Mouse (Mus musculus) neural tube, embryonic 12.5 days (tissue): Measurements from ENCODE around the gene Gm45808. TPM values are rescaled to one million over a fixed set of nuclear protein-coding genes. Genes with fewer than 3 reads are reported as not detected.

Experiments
- ATAC-seq: fragments of 200-750 bp; cut with Nextera tagmentation; 2 replicates; pipeline ENCODE4 v1.8.0; 2017; ENCODE audit warnings: low read depth, mild to moderate bottlenecking, moderate TSS enrichment, moderate library complexity; ENCODE audit not compliant: low FRiP score
- H3K27ac ChIP-seq: fragments of 300-500 bp; sonication (generic); 2 replicates; pipeline ENCODE4 v1.5.1; 2016
- H3K27me3 ChIP-seq: fragments of 300-500 bp; sonication (generic); replicated peaks from 2 replicates; pipeline ENCODE4 v1.6.1; 2016; ENCODE audit warnings: mild to moderate bottlenecking
- H3K36me3 ChIP-seq: fragments of 300-500 bp; sonication (generic); 2 replicates; pipeline ENCODE4 v1.6.1; 2016; ENCODE audit warnings: mild to moderate bottlenecking
- H3K4me1 ChIP-seq: fragments of 300-500 bp; sonication (generic); 2 replicates; pipeline ENCODE4 v1.6.1; 2016
- H3K4me2 ChIP-seq: fragments of 300-500 bp; sonication (generic); replicated peaks from 2 replicates; pipeline ENCODE4 v1.6.1; 2016; ENCODE audit warnings: mild to moderate bottlenecking
- H3K4me3 ChIP-seq: fragments of 300-500 bp; sonication (generic); 2 replicates; pipeline ENCODE4 v1.5.1; 2016
- H3K9ac ChIP-seq: fragments of 300-500 bp; sonication (generic); 2 replicates; pipeline ENCODE4 v1.6.1; 2016; ENCODE audit warnings: mild to moderate bottlenecking
- H3K9me3 ChIP-seq: fragments of 300-500 bp; sonication (generic); 2 replicates; pipeline ENCODE4 v1.6.1; 2016; ENCODE audit warnings: mild to moderate bottlenecking
- WGBS: fragments of 180-500 bp; shearing (Covaris S2); methylation state at CpG from one replicate; pipeline ENCODE4 v1.1.7; 2016; 5-methylcytosine and 5-hydroxymethylcytosine counted together
- microRNA-seq: library from miRNA; unstranded; fragments of <30 nt; microRNA quantifications from one replicate; pipeline ENCODE4, GENCODE M21; 2017
- polyA plus RNA-seq: library from polyadenylated mRNA; unstranded; fragments of >200 nt; fragmentation: Nextera tagmentation; extraction: Ambion mirVana; gene quantifications from 2 replicates; pipeline ENCODE4 v1.2.1, GENCODE M21; 2016

Gm45808 gene
- polyA plus RNA-seq, 1 experiment from 2014 or later = not detected

GRCm38 (mm10) chr7:45434203-45435015 lies 52.2 kb downstream of the Gm45808 start, which contains the start of gene Gys1:
Gene Gys1, plus strand, starts transcription at chr7:45434844.
- Histone ChIP-seq H3K9me3 (no peaks in the 10 kb centered on the region), H3K4me1 (peaks cover 43% of the 10 kb centered on the region), H3K27ac (peak within 1 kb of the TSS; percentile 60), H3K4me2 (peak within 1 kb of the TSS; percentile 83), H3K27me3 (no peaks in the 10 kb centered on the region), H3K9ac (peak within 1 kb of the TSS; percentile 76), H3K4me3 (peak within 1 kb of the TSS; percentile 85), H3K36me3 (peaks cover 27% of the 10 kb centered on the region)
- peak; percentile 97 for ATAC-seq
- WGBS = under 1% methylated on average over 45 of the region's 45 CpGs

GRCm38 (mm10) chr7:45433835-45434202 lies 52.8 kb downstream of the Gm45808 start:
- no peak for ATAC-seq
- Histone ChIP-seq H3K4me1 (peaks cover 43% of the 10 kb centered on the region), H3K4me2 (peak overlapping the region; percentile 83), H3K27ac (peak overlapping the region; percentile 60; the same call in 1 of the 2 replicates), H3K27me3 (no peaks in the 10 kb centered on the region), H3K36me3 (peaks cover 33% of the 10 kb centered on the region), H3K4me3 (peak overlapping the region; percentile 85), H3K9ac (peak overlapping the region; percentile 76), H3K9me3 (no peaks in the 10 kb centered on the region)
- 2% methylated on average over 7 of the region's 7 CpGs for WGBS

DNA sequence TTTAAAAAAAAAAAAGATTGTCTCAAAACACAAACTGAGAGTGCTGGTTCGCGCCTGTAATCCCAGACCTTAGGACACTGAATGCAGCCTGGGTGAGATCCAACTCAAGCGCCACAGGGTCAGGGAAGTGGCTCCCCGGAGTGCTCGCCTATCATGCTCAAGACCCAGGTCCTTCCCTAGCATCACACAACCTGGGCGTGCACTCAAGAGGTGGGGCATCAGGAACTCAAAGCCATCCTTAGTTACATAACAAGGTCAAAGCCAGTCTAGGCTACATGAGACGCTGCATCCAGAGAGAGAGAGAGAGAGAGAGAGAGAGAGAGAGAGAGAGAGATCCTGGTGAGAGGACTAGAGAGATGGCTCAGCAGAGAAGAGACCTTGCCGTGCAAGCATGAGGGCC lies 60.1 kb downstream of the Gm45808 start:
- ATAC-seq = no peak
- Histone ChIP-seq H3K27me3 (peaks cover under 1% of the 10 kb centered on the region; the same call in 1 of the 2 replicates), H3K4me2 (no peak overlapping the region), H3K4me1 (no peaks in the 10 kb centered on the region), H3K4me3 (no peak overlapping the region), H3K36me3 (peaks cover 90% of the 10 kb centered on the region), H3K9ac (no peak overlapping the region), H3K9me3 (no peaks in the 10 kb centered on the region), H3K27ac (no peak overlapping the region)
- WGBS = 94% methylated on average over 8 of the region's 8 CpGs

DNA sequence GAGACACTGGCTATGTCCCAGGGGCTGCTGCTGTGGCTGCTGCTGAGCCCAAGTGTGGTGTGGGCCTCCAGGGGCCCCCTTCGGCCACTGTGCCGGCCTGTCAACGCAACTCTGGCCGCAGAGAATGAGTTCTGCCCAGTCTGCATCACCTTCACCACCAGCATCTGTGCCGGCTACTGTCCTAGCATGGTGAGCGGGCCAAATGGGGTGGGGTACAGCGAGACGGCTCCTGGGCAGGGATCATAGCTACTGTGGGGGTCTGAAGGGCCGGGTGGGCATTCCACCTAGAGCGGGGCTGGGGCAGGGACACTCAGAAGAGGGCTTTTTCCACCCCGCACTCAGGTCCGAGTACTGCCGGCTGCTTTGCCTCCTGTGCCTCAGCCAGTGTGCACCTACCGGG lies 65.4 kb downstream of the Gm45808 start:
- Histone ChIP-seq H3K27ac (no peak overlapping the region), H3K4me3 (no peak overlapping the region), H3K9me3 (no peaks in the 10 kb centered on the region), H3K27me3 (peaks cover 52% of the 10 kb centered on the region), H3K36me3 (peaks cover 52% of the 10 kb centered on the region), H3K4me1 (no peaks in the 10 kb centered on the region), H3K4me2 (no peak overlapping the region), H3K9ac (no peak overlapping the region)
- WGBS = 89% methylated on average over 14 of the region's 14 CpGs
- ATAC-seq = no peak

GRCm38 (mm10) chr7:45420615-45420919 lies 66.0 kb downstream of the Gm45808 start, which contains the start of gene Lhb:
Gene Lhb, plus strand, starts transcription at chr7:45420820.
- Histone ChIP-seq H3K36me3 (peaks cover 50% of the 10 kb centered on the region), H3K27me3 (peaks cover 58% of the 10 kb centered on the region), H3K4me1 (0 out of 2 replicates have a peak, but pooled peaks cover under 1% of the 10 kb centered on the region), H3K27ac (no peak within 1 kb of the TSS), H3K4me3 (no peak within 1 kb of the TSS), H3K4me2 (no peak within 1 kb of the TSS), H3K9ac (no peak within 1 kb of the TSS), H3K9me3 (no peaks in the 10 kb centered on the region)
- ATAC-seq = no peak
- WGBS = 60% methylated on average over 6 of the region's 6 CpGs

GRCm38 (mm10) chr7:45419859-45420614 lies 66.6 kb downstream of the Gm45808 start:
- 11% methylated on average over 27 of the region's 27 CpGs for WGBS
- Histone ChIP-seq H3K27ac (no peak overlapping the region), H3K4me3 (no peak overlapping the region), H3K9ac (no peak overlapping the region), H3K4me2 (no peak overlapping the region), H3K27me3 (peaks cover 63% of the 10 kb centered on the region), H3K36me3 (peaks cover 47% of the 10 kb centered on the region), H3K9me3 (no peaks in the 10 kb centered on the region), H3K4me1 (0 out of 2 replicates have a peak, but pooled peaks cover 3% of the 10 kb centered on the region)
- no peak for ATAC-seq

- no peak overlapping the region for H3K4me2 ChIP-seq
- no peak overlapping the region for H3K9ac ChIP-seq
- 10% methylated on average over 13 of the region's 13 CpGs for WGBS
- peaks cover 27% of the 10 kb centered on the region for H3K36me3 ChIP-seq
- ATAC-seq = no peak
- no peak overlapping the region for H3K4me3 ChIP-seq
- peaks cover 84% of the 10 kb centered on the region for H3K27me3 ChIP-seq
- no peaks in the 10 kb centered on the region for H3K9me3 ChIP-seq
- peaks cover 15% of the 10 kb centered on the region for H3K4me1 ChIP-seq
- no peak overlapping the region for H3K27ac ChIP-seq
These were observed 68.6 kb downstream of the Gm45808 start for GRCm38 (mm10) chr7:45417962-45418492.

Small RNA genes within 50 kb of the gene (microRNA-seq; reads per million reads assigned to microRNA genes)
- not detected for gene Gm22133

Other genes with a start within 250 kb of the Gm45808 start
- 1.1 and 1.2 TPM in 2 replicates for gene Cd37, start 247.7 kb downstream of the Gm45808 start, polyA plus RNA-seq
- gene Slc6a16, start 245.7 kb downstream of the Gm45808 start, polyA plus RNA-seq = 0.20 TPM in 1 of 2 replicates, not detected in the other
- gene Slc6a21, start 209.3 kb downstream of the Gm45808 start, polyA plus RNA-seq = not detected in 2 replicates
- 9.6 and 11.0 TPM in 2 replicates for gene Trpm4, start 153.0 kb downstream of the Gm45808 start, polyA plus RNA-seq
- gene Hrc, start 151.5 kb downstream of the Gm45808 start, polyA plus RNA-seq = 0.46 and 0.77 TPM in 2 replicates
- gene Ppfia3, start 119.8 kb downstream of the Gm45808 start, polyA plus RNA-seq = 17.1 and 18.1 TPM in 2 replicates
- 3.5 TPM in 2 replicates for gene Lin7b, start 116.2 kb downstream of the Gm45808 start, polyA plus RNA-seq
- 269 and 286 TPM in 2 replicates for gene Snrnp70, start 91.1 kb downstream of the Gm45808 start, polyA plus RNA-seq
- not detected in 2 replicates for gene Kcna7, start 81.2 kb downstream of the Gm45808 start, polyA plus RNA-seq
- 0.57 and 0.65 TPM in 2 replicates for gene Ntf5, start 73.1 kb downstream of the Gm45808 start, polyA plus RNA-seq
- not detected in 2 replicates for gene Lhb, start 66.0 kb downstream of the Gm45808 start, polyA plus RNA-seq
- 31.8 and 32.7 TPM in 2 replicates for gene Gys1, start 52.0 kb downstream of the Gm45808 start, polyA plus RNA-seq
- 126 and 127 TPM in 2 replicates for gene Ruvbl2, start 48.7 kb downstream of the Gm45808 start, polyA plus RNA-seq
- 5,746 and 6,117 TPM in 2 replicates for gene Ftl1, start 26.9 kb downstream of the Gm45808 start, polyA plus RNA-seq
- gene Bax, start 19.9 kb downstream of the Gm45808 start, polyA plus RNA-seq = 262 and 276 TPM in 2 replicates
- 0.41 and 0.60 TPM in 2 replicates for gene Tulp2, start 4.9 kb downstream of the Gm45808 start, polyA plus RNA-seq
- 2.3 and 2.8 TPM in 2 replicates for gene Dhdh, start 2.0 kb upstream of the Gm45808 start, polyA plus RNA-seq
- gene Nucb1, start 23.6 kb upstream of the Gm45808 start, polyA plus RNA-seq = 118 and 119 TPM in 2 replicates
- gene Ppp1r15a, start 39.5 kb upstream of the Gm45808 start, polyA plus RNA-seq = 19.4 and 20.1 TPM in 2 replicates
- 3.2 and 3.5 TPM in 2 replicates for gene Plekha4, start 39.5 kb upstream of the Gm45808 start, polyA plus RNA-seq
- 0.26 and 0.43 TPM in 2 replicates for gene Hsd17b14, start 68.1 kb upstream of the Gm45808 start, polyA plus RNA-seq
- 25.7 and 29.2 TPM in 2 replicates for gene Bcat2, start 83.3 kb upstream of the Gm45808 start, polyA plus RNA-seq
- gene Fgf21, start 128.7 kb upstream of the Gm45808 start, polyA plus RNA-seq = not detected in 2 replicates
- gene Fut1, start 130.5 kb upstream of the Gm45808 start, polyA plus RNA-seq = not detected in 2 replicates
- 0.23 TPM in 1 of 2 replicates, not detected in the other for gene Izumo1, start 135.0 kb upstream of the Gm45808 start, polyA plus RNA-seq
- gene Rasip1, start 140.7 kb upstream of the Gm45808 start, polyA plus RNA-seq = 16.5 and 16.8 TPM in 2 replicates
- 3.5 and 4.9 TPM in 2 replicates for gene Mamstr, start 153.2 kb upstream of the Gm45808 start, polyA plus RNA-seq
- gene Fut2, start 179.6 kb upstream of the Gm45808 start, polyA plus RNA-seq = 0.17 and 0.20 TPM in 2 replicates
- gene Ntn5, start 197.2 kb upstream of the Gm45808 start, polyA plus RNA-seq = 1.2 and 1.7 TPM in 2 replicates
- gene Sec1, start 207.6 kb upstream of the Gm45808 start, polyA plus RNA-seq = 1.0 and 1.2 TPM in 2 replicates
- 35.5 and 36.6 TPM in 2 replicates for gene Car11, start 213.0 kb upstream of the Gm45808 start, polyA plus RNA-seq
- gene Dbp, start 218.3 kb upstream of the Gm45808 start, polyA plus RNA-seq = 4.1 TPM in 2 replicates
- gene Rpl18, start 228.6 kb upstream of the Gm45808 start, polyA plus RNA-seq = 665 and 700 TPM in 2 replicates
- 28.0 and 29.0 TPM in 2 replicates for gene Sphk2, start 231.2 kb upstream of the Gm45808 start, polyA plus RNA-seq
- 0.94 and 1.00 TPM in 2 replicates for gene Fam83e, start 234.4 kb upstream of the Gm45808 start, polyA plus RNA-seq
- gene Spaca4, start 239.0 kb upstream of the Gm45808 start, polyA plus RNA-seq = not detected in 2 replicates